Mouse (Mus musculus) heart, postnatal 0 days (tissue): ENCODE results near the gene Gm26602.

Experiments used
- CTCF ChIP-seq: IDR thresholded peaks from 2 replicates; pipeline ENCODE4 v1.5.1; 2016; ENCODE audit warnings: antibody characterized with exemption, control low read depth, low read depth
- EP300 ChIP-seq: IDR thresholded peaks from 2 replicates; pipeline ENCODE4 v1.6.1; 2016; ENCODE audit warnings: antibody characterized with exemption, low read depth

- TF ChIP-seq CTCF (no peak), EP300 (no peak)
Observed at GRCm38 (mm10) chr10:79896306-79896705, 14.3 kb upstream of the Gm26602 start.
